Mouse (Mus musculus) E14TG2a.4 (cell line): ENCODE data around the gene Mllt10.

Experiments used
- CTCF ChIP-seq: conservative IDR thresholded peaks from 2 replicates; pipeline ENCODE4 v1.5.1; 2014; ENCODE audit warnings: low read length
- NANOG ChIP-seq: IDR thresholded peaks from 2 replicates; pipeline ENCODE4 v1.6.1; 2014; ENCODE audit warnings: borderline replicate concordance, low read length, mixed read lengths

GRCm38 (mm10) chr2:18033166-18034108 lies 21.6 kb upstream of the Mllt10 start:
- TF ChIP-seq CTCF (no peak), NANOG (no peak)
